Mouse (Mus musculus) gastrocnemius, adult 18-20 months (tissue): ENCODE measurements around the gene Elovl6. TPM values are rescaled to one million over a fixed set of nuclear protein-coding genes. Genes with fewer than 3 reads are reported as not detected.

Source experiments
- DNase-seq: peaks from one replicate; pipeline ENCODE4 v3.0.0; 2021; ENCODE audit warnings: low spot score
- total RNA-seq, 2 experiments: library from RNA; stranded (reverse); gene quantifications; 2 replicates each; pipeline ENCODE4 v1.2.3; 2021

Elovl6 gene
- total RNA-seq, 2 experiments from 2014 or later, result 0.39 to 0.62 TPM

DNA sequence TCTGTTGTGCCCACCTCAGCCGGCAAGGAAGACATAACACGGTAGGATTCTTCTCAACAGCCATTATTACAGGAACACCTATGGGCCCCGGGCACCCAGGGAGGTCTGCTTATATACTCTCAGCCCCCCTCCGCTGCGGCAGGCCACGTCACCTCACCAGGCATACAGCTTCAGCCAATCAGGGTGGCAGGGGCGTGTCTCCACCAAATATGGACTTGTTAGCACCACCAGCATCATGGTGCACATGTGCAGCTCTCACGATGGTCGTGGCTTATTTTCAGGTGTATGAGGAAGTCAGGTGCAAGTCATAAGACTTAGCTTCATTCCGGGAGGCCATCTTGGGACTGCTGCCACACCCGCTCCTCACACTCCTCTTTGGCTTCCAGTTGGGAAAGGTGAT, 9.3 kb downstream of the Elovl6 start:
- no peak for DNase-seq

DNA sequence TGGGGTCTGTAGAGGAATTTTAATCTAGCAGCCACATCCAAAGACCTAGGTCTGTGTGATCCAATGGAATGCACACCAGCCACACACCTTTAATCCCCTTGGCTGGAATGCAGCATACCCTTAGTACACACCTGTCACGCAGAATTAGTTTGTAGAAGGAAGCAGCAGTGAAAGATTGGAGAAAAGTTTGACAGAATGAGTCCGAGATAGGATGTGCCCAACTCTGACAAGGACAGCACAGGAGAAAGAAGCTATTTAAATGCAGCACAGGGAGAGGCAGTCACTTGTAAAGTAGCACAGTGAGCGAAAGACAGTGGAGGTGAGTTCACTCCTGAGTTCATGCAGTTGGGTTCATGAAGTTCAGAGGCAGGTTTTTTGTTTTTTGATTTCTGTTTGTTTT, 11.2 kb downstream of the Elovl6 start:
- DNase-seq, result no peak

DNA sequence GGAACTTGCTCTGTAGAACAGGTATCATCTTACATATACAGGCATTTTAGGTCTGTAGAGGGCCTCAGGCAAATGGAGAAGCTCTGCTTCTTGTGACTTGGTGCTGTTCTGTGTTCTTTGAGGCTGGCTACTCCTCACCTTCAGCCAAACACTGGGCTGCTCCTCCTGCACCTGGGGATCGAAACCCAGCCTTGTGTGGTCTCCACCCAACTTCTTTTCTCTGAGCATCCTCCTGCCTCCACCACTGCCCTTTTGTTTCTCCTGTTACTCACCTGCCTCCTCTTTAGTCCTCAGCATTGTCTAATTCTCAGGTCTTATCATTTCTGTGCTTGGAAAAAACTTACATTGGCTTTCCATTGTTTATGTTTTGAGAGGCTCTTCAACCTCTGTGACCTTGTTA, 12.1 kb downstream of the Elovl6 start:
- DNase-seq, result no peak

DNA sequence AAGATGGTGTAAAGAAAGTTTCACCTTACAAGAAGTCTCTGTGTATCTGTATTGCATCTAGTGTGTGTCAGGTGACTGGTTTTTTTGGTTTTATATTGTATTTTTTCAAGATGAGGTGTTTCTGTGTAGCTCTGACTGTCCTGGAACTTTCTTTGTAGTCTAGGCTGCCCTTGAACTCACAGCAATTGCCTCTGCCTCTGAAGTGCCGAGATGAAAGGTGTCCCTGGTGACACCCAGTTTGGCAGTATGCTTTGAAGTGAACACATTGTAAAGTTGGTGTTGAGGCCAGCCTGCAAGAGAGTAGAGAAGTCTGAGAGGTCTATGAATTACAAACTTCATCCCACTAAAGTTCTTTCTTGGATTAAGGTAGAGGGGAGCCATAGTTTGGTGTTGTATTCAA, 13.1 kb downstream of the Elovl6 start:
- DNase-seq, result no peak

DNA sequence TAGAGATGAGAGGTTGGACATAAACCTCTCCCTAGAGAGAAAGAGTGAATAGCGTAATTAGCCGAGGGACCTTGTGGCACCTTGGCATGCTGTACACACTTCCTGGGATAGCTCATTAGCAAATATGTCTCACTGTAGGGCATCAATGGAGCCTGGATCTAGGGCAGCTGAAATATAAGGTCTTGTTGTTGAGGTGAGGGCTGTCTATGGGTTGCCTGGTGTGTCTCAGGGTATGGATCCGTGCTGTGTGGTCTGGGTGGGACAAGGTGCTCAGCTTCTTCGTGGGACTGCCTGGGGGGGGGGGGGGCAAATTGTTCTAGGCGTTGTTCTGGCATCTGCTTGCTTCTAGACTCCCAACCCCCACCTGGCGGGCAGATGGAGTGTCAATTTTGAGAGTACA, 13.6 kb downstream of the Elovl6 start:
- no peak for DNase-seq

DNA sequence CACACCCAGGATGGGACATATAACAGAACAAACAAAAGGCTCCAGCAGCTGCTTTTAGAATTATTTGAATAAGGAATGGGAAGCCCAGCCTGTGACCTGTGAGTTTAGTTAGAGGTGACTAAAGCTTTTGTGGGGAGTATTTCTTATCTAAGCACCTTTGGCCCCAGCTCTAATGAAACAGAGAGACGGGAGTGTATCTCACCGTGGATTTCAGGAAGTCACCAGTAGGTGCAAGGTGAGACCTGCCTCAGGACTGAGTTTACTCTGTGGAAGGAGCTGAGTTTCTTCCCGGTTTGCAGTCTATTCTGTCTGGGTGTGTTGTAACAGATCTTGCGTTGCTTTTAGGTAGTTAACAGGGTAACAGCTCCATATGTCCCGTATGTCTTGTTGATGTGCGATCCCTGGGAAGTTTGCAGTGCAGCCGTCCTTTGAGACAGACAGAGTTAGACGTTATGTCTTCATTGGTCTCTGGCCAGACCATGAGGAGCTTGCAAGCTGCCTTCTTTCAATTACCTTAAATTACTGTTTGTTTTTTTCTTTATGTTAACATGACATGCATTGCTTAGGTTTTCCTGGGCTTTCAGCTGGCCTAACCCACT, 15.8 kb downstream of the Elovl6 start:
- DNase-seq, result no peak

DNA sequence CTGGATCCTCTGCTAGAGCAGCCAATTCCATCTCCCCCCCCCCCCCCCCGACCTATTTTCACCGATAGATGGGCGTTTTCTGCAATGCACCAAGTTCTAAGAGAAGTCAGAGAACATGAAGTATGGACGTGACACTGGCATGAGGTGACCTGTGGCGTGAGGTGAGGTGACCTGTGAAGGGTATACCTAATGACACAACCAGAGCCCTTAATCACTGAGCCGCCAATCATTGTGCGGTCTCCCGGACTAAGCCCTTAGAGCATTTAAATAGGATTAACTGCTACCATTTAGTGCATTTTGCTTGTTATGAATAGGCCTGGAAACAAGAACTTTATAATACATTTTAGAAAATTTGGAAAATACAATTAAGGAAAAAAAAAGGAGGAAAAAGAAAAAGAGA, 16.6 kb downstream of the Elovl6 start:
- DNase-seq, result no peak

DNA sequence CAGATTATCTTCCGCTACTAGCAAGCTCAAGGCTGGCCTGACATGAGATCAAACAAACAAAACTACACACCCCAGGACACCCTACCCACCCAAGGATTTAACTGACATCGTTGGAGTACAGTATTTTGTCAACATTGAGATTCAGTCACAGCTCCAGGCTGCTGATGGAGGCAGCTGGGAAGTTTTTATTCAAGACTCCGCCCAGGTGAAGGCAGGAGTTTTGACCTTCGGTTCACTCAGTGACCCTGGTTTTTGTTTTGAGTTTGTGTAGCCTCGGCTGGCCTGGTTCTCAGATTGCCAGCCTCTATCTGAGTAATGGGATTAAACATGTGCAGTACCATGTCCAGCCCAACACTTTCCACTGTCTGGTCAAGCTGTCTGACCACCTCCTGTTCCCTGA, 17.4 kb downstream of the Elovl6 start:
- no peak for DNase-seq

DNA sequence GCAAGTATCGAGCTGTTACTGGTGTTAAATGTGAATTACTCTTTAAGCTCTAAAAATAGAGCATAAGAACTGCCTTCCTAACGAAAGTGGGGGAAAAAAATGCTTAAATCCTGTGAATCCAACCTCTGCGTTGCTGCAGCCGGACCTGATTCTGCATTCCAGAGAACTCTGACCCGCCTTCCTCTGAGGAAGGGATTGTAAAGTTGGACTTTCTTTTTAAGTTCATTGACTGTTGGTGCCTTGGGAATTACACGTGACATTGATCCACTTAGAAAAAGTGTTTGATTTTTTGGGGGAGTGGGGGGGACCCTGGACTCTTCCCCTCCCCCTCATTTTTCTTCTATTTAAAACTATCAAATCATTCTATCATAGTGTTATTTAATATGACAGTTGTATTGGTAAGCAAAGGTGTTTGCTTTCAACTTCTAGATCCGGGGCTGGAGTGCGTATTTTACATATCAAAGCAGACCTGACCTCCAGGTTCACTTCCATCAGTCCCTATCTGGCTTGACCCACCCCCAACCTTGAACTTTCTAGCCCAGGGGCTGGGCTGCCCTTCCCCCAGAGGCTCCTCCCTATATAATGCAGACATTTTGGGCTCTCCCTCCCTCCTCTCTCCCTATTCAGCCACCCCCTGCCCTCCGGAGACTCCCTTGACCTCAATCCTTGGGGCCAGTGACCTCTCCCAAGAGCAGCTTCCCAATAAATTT, 19.6 kb downstream of the Elovl6 start:
- no peak for DNase-seq

DNA sequence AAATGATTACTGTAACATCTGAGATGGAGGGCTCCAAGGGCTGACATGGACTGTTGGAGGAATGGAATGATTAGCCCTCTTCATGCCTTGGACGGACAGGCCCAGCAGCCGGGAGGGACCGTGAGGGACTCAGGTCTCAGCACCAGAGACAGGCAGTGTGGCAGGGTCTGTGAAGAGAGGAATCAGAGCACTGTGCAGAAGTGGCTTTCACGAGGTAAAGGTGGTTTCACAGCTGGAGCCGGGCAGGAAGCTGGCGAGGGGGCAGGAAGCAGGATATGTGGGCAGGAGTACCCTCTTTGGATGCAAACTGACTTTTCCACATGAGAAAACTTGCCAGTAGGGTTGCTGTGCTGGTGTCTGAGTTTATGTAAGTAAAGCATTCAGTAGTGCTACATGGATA, 20.2 kb downstream of the Elovl6 start:
- DNase-seq, result no peak

DNA sequence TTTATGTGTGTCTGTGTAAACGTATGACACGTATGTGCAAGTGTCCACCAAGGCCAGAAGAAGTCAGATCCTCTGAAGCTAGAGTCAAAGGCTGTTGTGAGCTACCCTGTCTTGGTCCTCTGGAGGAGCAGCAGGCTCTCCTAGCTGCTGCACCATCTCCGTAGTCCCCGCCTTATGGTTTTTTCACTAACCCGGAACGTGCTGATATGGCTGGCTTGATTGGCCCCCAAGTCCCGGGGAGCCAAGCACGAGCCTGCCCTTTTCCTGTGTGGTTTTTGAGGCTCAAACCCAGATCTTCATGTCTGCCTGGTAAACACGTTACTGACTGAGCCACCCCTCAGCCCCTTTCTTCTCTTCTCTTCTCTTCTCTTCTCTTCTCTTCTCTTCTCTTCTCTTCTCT, 21.0 kb downstream of the Elovl6 start:
- DNase-seq, result no peak

DNA sequence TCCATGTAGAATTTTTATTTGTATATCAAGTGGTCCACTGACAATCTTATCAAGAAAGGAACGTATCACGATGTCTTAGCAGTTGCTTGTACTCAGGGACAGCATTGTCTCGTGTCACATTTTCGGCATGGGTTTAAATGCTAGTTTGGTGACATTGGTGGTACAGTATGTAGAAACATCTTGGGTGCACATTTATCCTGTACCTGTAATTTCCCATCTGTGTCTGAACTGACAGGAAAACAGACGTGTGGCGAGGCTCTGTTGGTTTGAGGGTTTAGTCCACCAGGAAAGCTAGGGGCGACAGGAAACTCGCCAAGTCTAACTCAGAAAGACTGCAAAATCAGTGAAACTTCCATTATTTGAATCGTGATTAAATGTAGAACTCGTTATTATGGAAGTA, 21.5 kb downstream of the Elovl6 start:
- DNase-seq, result no peak

DNA sequence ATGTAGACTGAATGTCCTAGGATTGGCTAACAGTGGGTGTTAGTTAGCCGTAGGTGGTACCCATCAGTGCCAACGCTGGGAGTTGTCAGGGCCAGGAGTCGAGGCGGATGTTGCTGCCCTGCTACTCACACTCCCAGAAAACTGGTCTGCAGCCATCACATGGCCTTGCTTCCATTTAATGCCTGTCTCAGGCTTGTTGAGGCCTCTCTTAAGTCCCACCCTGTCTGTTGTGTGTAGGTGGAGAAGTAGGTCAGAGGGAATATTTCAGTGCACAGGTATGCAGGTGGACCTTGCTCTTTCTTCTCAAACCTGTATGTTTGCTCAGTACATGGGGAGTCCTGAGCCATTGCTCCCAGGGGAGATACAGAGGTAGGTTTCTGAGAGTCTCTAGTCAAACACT, 22.3 kb downstream of the Elovl6 start:
- DNase-seq, result no peak

DNA sequence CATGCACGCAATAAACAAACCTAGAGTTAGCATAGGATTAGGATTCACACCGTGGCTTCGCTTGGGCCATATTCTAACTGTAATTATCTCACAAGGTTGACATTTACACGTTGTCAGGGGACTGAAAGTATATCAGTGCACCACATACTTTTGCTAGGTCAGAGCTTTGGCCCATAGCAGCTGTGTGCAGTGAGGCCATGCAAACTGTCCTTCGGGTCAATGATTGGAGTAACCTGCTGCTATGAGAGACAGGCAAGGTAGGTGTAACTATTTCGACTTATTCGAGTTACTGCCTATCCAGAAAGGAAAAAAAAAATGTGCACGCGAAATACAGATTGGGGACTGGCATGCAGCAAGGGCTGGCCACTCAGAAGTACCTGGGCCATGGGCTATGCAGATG, 24.9 kb downstream of the Elovl6 start:
- DNase-seq, result no peak

DNA sequence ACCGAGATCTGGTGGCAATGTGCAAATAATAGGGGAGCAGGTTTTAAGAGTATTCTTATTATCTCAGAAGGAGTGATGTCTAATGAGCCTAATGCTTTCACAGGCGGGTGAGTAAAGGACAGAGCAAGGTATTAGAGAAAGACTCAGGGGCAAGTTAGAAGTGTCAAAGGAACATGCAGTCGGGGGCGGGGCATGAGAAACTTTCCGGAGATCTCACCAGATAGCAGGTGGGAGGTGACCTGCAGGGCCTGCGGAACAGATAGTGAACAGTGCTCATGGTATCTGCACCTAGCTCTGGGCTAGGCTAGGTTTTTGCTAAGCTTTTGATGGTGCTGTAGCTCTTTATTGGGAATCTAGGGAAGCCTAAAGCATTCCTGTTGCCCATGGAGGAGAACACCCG, 25.4 kb downstream of the Elovl6 start:
- DNase-seq, result no peak

DNA sequence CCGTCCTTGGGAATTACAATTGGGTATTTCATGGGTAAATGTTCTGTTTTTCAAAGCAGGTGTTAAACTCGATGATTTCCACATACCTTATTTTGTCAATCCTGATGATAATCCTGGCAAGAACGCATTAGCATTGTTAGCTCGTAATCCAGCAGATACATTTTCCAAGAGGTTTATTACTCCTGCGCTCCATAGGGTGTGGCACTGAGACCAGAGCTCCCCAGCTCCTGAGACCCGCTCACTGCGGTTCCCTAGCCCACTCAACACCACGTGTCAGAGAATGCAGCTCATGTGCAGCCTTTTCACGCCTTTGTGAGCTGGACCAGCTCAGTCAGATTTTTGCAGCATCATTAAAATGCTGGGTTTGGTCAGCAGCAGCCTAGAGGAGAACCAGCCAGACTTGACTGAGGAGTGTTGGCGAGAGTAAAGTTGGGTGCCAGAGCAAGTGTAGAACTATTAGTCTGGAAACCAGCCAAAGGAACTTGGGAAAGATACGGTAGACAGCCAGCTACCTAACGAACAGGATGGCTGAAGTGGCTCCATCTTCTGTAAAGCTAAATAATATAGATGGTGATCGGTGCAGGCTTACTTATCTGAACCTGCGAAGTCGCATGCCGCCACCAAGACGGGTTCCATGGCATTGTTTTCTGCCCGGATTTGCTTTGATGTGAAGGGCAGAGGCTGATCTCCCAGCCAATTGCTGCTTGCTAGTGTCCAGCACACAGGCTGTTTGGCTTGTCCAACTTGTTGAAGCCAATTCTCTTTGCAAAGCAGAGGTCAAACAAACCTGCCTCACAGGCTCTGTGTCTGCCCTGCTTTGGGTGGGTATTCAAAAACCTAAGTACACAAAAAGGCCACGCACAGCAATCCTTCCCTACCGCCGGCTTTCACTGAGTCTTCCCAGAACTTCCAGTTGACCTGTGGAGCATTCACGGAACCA, 26.1 kb downstream of the Elovl6 start:
- DNase-seq, result no peak

DNA sequence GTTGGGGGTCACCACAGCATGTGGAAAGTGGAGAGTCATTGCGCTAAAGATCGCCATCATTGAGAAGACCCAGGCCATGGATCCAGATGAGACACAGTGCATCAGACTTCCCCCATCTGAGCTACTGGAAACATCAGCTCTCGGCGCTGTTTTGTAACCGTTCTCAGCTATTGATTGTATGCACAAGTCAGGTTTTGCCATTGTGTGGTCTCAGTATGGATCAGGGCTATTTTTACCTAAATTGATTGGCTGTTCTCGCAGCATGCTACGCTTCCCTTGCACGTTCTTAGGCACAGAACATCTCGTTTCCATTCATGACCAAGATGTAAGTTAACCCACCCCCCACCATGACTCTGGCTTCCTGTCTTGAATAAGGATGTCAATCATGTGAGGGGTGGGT, 27.9 kb downstream of the Elovl6 start:
- DNase-seq, result no peak

DNA sequence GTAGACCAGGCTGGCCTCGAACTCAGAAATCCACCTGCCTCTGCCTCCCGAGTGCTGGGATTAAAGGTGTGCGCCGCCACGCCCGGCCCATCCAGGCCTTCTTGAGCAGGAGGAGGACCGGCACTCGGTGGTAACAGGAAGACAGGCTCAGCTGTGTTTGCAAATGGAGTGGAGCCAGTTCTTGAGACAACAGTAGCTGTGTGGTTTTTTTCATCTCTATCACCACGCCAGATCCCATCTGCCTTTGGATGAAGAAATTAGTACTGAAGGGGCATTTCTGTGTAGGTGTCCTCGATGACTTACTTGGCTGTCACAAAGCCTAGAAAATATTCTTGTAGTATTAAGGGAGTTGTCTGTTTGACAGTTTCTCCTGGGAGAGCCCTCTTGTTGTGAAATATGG, 28.9 kb downstream of the Elovl6 start:
- no peak for DNase-seq

DNA sequence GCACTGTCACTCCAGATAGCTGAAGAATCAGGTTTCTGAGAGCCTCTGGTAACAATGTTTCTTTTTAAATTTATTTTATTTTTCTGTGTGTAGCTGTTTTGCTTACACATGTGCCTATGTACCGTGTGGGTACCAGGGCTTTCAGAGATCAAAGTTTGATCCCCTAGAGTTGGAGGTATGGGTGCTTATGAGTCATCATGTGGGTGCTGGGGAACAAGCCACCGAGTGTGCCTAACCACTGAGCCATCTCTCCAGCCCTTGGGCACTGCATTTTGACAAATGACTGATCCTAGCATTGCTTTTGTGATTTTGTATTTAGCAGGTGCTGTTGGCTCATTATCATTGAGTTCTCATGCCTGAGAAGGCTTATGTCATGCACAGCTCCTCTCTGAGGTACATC, 29.7 kb downstream of the Elovl6 start:
- DNase-seq, result no peak

DNA sequence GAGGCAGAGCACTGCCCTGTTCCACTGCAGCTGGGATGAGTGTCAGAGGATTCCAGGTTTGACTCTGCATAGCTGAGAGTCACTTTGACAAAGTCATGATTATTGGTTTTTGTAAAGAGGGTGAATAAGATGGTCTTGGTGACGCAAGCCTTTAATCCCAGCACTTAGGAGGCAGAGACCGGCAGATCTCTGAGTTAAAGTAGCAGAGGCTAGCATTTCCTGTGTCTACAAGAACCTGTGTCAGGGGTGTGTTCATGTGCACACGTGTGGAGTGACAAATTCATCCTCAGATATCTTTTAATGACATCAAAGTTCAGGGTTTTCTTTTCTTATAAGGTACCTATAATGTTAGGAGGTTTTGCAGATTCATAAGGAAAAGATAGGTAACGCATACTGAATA, 30.3 kb downstream of the Elovl6 start:
- DNase-seq, result no peak

DNA sequence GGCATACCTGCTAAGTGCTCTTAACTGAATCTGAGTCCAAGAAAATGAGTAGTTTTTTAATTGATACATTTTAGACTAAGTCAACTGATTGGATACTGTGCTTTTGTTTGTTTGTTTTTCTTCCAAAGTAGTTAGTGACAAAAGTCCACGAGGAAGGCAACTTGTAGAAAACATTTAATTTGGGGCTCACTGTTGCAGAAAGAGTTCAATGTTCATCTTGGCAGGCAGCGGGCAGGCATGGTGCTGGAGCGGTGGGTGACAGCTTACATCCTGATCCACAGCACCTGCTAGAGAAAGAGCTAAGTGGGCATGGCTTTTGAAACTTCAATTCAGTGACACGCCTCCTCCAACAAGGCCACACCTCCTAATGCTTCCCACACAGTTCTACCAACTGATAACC, 31.7 kb downstream of the Elovl6 start:
- no peak for DNase-seq

DNA sequence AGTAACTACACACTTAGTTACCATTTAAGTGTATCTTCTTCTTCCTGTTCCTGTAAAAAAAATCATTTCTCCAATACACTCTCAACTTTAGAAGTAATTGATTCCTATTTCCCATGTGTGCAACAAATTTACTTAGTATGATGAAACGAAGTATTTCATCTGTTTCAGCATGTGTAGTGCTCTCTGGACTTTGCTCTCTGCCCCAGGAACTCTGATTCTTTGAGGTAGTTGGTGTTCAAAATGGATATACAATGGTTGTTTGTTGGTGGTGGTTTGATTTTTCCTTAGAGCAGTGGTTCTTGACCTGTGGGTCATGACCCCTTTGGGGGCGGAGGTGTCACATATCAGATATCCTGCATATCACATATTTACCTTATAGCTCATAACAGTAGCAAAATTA, 32.7 kb downstream of the Elovl6 start:
- DNase-seq, result no peak

DNA sequence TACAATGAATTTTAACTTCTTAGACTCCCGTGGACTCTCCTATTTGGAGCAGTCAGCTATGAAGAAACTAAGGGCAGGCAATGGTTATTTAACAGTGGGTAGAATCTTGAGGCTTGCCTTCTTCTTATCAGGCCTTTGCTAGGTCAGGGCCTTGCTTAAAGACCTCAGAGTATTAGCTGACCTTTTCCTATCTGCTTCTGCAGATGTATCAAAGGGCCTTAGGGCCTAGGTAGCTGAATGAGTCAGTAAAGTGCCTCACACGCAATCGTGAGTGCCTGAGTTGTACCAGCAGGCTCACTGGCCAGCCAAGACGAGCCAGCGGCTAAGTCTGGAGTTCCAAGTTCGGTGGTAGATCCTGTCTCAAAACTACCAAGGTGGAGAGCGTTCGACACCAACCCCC, 33.3 kb downstream of the Elovl6 start:
- DNase-seq, result no peak
